Mouse (Mus musculus): Measurements from ENCODE around the gene Qk.

The Qk gene

GRCm38 (mm10) chr17:10251252-10251958, 68.2 kb downstream of the Qk start:
- DNase-seq (ENCODE audit: low spot score), result no peak

GRCm38 (mm10) chr17:10240081-10240480, 79.6 kb downstream of the Qk start:
- DNase-seq (ENCODE audit: low spot score), result no peak

- no peak for DNase-seq (ENCODE audit: low spot score)
Measured at GRCm38 (mm10) chr17:10236595-10236994, 83.1 kb downstream of the Qk start.

- no peak for DNase-seq (ENCODE audit: low spot score)
Measured at GRCm38 (mm10) chr17:10232406-10232805, 87.2 kb downstream of the Qk start.

- no peak for DNase-seq (ENCODE audit: low spot score)
Measured at GRCm38 (mm10) chr17:10227798-10228538, 91.7 kb downstream of the Qk start.

DNA sequence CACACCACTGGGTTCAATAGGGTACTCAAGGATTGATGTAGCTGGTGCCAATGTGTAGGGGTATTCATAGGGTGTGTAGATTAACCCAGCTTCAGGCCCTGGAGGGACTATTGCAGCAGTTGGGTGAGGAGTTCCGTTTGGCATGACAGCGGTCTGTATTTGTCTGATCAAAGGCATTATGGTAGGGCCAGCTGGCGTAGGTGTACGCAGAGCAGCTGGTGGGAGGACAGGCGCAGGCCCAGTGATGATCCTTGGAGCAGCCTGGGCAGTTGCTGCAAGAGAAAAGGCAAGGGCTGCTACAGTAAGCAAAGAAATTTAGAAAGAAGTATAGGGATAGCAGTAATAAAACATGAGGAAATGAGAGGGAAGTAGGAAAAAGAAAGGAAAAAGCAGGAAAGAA, 103.5 kb downstream of the Qk start:
- DNase-seq (ENCODE audit: low spot score), result no peak

DNA sequence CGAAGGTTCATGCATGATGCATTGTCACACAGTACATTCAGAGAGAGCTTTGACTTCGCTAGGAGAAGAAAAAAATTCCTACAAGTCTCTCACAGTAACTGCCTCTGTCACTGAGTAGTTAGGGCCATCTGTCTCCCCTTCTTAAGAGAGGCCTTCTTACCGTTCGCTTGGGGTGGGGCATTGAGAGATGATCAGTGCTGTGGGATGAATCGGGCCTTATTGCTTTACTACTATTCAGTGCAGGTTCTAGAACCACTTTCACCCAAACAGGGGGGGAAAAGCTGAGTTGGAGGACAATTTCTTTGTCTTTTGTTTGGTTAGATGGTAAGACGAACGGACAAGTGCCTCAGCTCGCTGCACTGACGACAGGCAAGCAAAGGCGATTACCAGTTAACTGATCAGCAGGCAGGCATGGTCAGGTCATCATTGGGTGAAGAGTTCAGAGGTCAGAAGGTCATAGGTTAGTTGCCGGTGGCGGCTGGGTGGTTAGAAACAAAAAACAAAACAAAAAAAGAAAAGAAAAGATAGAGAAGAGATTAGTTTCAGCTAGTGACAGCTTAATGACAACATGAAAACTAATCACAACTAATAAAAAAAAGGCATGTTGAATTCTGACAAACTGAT, 110.4 kb downstream of the Qk start:
- DNase-seq (ENCODE audit: low spot score), result no peak

- no peak for DNase-seq (ENCODE audit: low spot score)
Measured at GRCm38 (mm10) chr17:10198662-10199061, 121.0 kb downstream of the Qk start.

GRCm38 (mm10) chr17:10198231-10198630, 121.4 kb downstream of the Qk start:
- DNase-seq (ENCODE audit: low spot score), result no peak

- DNase-seq (ENCODE audit: low spot score), result no peak
Measured at GRCm38 (mm10) chr17:10195703-10196102, 124.0 kb downstream of the Qk start.

DNA sequence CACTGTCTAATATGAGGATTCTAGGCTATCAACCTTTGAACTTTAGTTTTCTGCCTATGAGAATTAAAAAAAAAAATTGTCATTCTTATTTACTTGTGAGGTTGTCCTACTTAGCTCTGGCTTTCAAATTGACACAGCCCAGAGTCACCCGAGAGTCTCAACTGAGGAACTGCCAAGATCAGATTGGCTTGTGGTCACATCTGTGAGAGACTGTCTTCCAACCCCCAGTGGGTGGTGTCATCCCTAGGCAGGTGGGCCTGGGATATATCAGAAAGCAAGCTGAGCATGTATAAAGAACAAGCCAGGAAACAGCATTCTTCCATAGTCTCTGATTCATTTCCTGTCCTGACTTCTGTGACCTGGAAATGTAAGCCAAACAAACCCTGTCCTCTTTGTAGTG, 128.8 kb downstream of the Qk start:
- DNase-seq (ENCODE audit: low spot score), result no peak

- DNase-seq (ENCODE audit: low spot score), result no peak
Measured at GRCm38 (mm10) chr17:10188481-10188880, 131.2 kb downstream of the Qk start.

- DNase-seq (ENCODE audit: low spot score), result peak; percentile 66
Measured at GRCm38 (mm10) chr17:10187431-10188020, 132.1 kb downstream of the Qk start.

- no peak for DNase-seq (ENCODE audit: low spot score)
Measured at GRCm38 (mm10) chr17:10181761-10182160, 137.9 kb downstream of the Qk start.

DNA sequence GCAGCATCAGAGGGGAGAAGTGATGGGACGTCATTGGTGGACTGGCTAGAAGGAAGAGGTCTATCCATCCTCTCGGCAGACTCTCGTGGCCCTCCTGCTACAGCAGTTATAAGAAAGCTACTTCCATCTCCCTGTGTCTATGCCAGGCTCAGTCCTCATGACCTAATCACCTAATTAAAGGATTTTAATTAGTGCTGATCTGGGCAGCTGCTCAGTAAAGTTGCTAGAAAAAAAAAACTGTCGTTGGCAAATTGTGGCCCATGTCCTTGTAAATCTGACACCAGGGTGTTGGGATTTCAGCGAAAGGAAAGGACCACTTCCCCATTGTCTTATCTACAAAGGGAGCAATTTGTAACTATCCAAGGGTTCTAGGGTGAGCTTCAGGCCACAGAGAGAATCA, 142.6 kb downstream of the Qk start:
- DNase-seq (ENCODE audit: low spot score), result no peak

DNA sequence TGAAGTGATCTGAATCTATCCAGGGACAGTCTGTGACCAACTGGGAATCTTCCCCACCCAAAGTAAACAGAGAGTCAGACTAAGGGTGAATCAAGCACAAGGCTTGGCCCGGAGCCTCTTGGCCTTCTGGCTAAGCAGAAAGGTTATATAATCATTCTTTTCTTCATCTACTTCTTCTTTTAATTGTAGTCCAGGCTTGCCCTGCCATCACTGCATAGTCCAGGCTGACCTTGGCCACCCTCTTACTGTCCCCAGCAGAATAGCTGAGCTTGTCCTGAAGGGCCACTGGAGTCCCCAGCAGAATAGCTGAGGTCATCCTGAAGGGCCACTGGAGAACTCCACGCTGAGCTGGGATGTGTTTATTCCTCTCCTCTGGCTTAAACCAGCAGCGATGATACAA, 158.4 kb downstream of the Qk start:
- DNase-seq (ENCODE audit: low spot score), result no peak

DNA sequence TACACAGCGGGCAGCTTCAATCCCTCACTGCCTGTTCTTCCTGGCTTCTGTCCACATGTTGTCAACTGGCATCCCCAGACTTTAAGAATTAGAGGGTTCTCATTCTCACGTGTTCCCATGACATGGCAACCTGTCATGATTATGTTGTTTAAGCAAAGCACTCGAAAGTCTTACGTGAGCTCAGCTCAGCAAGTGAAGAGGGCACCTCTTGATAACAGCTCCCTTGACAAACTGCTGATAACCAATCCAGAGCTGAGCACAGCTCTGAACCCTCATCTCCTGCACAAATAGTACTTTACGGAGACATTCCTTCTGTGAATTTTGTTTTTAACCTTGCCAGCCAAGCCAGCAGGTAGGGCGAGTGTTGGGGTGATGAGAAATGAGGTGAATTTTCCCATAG, 159.2 kb downstream of the Qk start:
- DNase-seq (ENCODE audit: low spot score), result no peak

GRCm38 (mm10) chr17:10152808-10153413, 166.7 kb downstream of the Qk start:
- DNase-seq (ENCODE audit: low spot score), result no peak

Measured in testis, postnatal 14 days (tissue).